Mouse (Mus musculus) MEL (cell line): ENCODE data around the gene Trip12. TPM values are rescaled to one million over a fixed set of nuclear protein-coding genes. Genes with fewer than 3 reads are reported as not detected.

Source experiments
- DNase-seq: peaks from one replicate; pipeline ENCODE4 v3.0.0; 2011; ENCODE audit warnings: low read depth, low spot score
- H3K27ac ChIP-seq: 2 replicates; pipeline ENCODE4 v1.5.1; 2012; ENCODE audit warnings: low read depth, mild to moderate bottlenecking, control low read depth, low read length, moderate library complexity; ENCODE audit not compliant: control insufficient read depth
- H3K27me3 ChIP-seq, 2 experiments: fragments of 150-350 bp in 1 of 2; sonication (generic) in 1 of 2; 2 replicates each; pipeline ENCODE4 v1.6.1; 2012; ENCODE audit warnings: low read length in 2 of 2, mild to moderate bottlenecking in 2 of 2, improper control_type of control experiment in 1 of 2, moderate library complexity in 1 of 2; ENCODE audit not compliant: insufficient read depth in 2 of 2, control insufficient read depth in 1 of 2
- H3K36me3 ChIP-seq, 2 experiments: 2 replicates each; pipeline ENCODE4 v1.6.1; 2012 to 2014; ENCODE audit warnings: low read length in 2 of 2, improper control_type of control experiment in 1 of 2, inconsistent platforms in 1 of 2, mild to moderate bottlenecking in 1 of 2; ENCODE audit not compliant: insufficient read depth in 2 of 2, control insufficient read depth in 1 of 2
- H3K4me1 ChIP-seq, 2 experiments: fragments of 150-350 bp in 1 of 2; sonication (generic) in 1 of 2; 2 replicates each; pipeline ENCODE4 v1.6.1; 2012; ENCODE audit warnings: low read length in 2 of 2, improper control_type of control experiment in 1 of 2, mild to moderate bottlenecking in 1 of 2; ENCODE audit not compliant: insufficient read depth in 2 of 2, control insufficient read depth in 1 of 2
- H3K4me3 ChIP-seq, 2 experiments: fragments of 150-350 bp in 1 of 2; sonication (generic) in 1 of 2; 2 replicates each; pipeline ENCODE4 v1.5.1; 2012; ENCODE audit warnings: low read depth in 2 of 2, low read length in 2 of 2, mild to moderate bottlenecking in 2 of 2, moderate library complexity in 2 of 2, control low read depth in 1 of 2, improper control_type of control experiment in 1 of 2; ENCODE audit not compliant: control insufficient read depth in 1 of 2, insufficient read depth in 1 of 2
- H3K79me2 ChIP-seq: 2 replicates; pipeline ENCODE4 v1.6.1; 2012; ENCODE audit warnings: mild to moderate bottlenecking, low read length, moderate library complexity; ENCODE audit not compliant: control insufficient read depth, poor library complexity, insufficient read depth
- H3K9ac ChIP-seq: 2 replicates; pipeline ENCODE4 v1.6.1; 2012; ENCODE audit warnings: low read depth, mild to moderate bottlenecking, control low read depth, low read length, moderate library complexity; ENCODE audit not compliant: control insufficient read depth, poor library complexity, severe bottlenecking
- H3K9me3 ChIP-seq: fragments of 150-350 bp; sonication (generic); replicated peaks from 2 replicates; pipeline ENCODE4 v1.6.1; 2012; ENCODE audit warnings: mild to moderate bottlenecking, low read length, improper control_type of control experiment, moderate library complexity; ENCODE audit not compliant: insufficient read depth
- BHLHE40 ChIP-seq: IDR thresholded peaks from 2 replicates; pipeline ENCODE4 v1.6.1; 2012; ENCODE audit warnings: low read depth, mild to moderate bottlenecking, inconsistent platforms, low read length, improper control_type of control experiment, borderline replicate concordance
- CTCF ChIP-seq, 3 experiments: IDR thresholded peaks in 2 of 3; conservative IDR thresholded peaks in 1 of 3; 2 replicates each; pipeline ENCODE4 v1.5.1; 2011 to 2012; ENCODE audit warnings: low read length in 3 of 3, low read depth in 2 of 3, mild to moderate bottlenecking in 2 of 3, improper control_type of control experiment in 1 of 3, inconsistent platforms in 1 of 3, mixed read lengths in 1 of 3, moderate library complexity in 1 of 3; ENCODE audit not compliant: control insufficient read depth in 1 of 3, insufficient read depth in 1 of 3, poor library complexity in 1 of 3, severe bottlenecking in 1 of 3
- ELF1 ChIP-seq: IDR thresholded peaks from 2 replicates; pipeline ENCODE4 v1.6.1; 2014; ENCODE audit warnings: low read depth, mild to moderate bottlenecking, inconsistent platforms, low read length, improper control_type of control experiment, moderate library complexity
- EP300 ChIP-seq, 2 experiments: IDR thresholded peaks; 2 replicates each; pipeline ENCODE4 v1.6.1; 2011; ENCODE audit warnings: improper control_type of control experiment in 2 of 2, low read length in 2 of 2, low read depth in 1 of 2, mild to moderate bottlenecking in 1 of 2
- GATA1 ChIP-seq: IDR thresholded peaks from 2 replicates; pipeline ENCODE4 v1.6.1; 2011; ENCODE audit warnings: low read depth, low read length, improper control_type of control experiment
- HCFC1 ChIP-seq: IDR thresholded peaks from 2 replicates; pipeline ENCODE4 v1.6.1; 2012; ENCODE audit warnings: low read depth, mild to moderate bottlenecking, inconsistent platforms, low read length, improper control_type of control experiment, moderate library complexity
- MAFK ChIP-seq: IDR thresholded peaks from 2 replicates; pipeline ENCODE4 v1.6.1; 2011; ENCODE audit warnings: low read depth, mild to moderate bottlenecking, low read length, improper control_type of control experiment, borderline replicate concordance
- MAX ChIP-seq: IDR thresholded peaks from 2 replicates; pipeline ENCODE4 v1.6.1; 2011; ENCODE audit warnings: low read length, improper control_type of control experiment
- MAZ ChIP-seq: IDR thresholded peaks from 2 replicates; pipeline ENCODE4 v1.6.1; 2012; ENCODE audit warnings: low read depth, mild to moderate bottlenecking, inconsistent platforms, low read length, improper control_type of control experiment
- MEF2A ChIP-seq: IDR thresholded peaks from 2 replicates; pipeline ENCODE4 v1.6.1; 2014; ENCODE audit warnings: low read depth, mild to moderate bottlenecking, inconsistent platforms, low read length, improper control_type of control experiment; ENCODE audit not compliant: poor library complexity, insufficient replicate concordance, severe bottlenecking; ENCODE audit errors: extremely low read depth
- NELFE ChIP-seq: IDR thresholded peaks from 2 replicates; pipeline ENCODE4 v1.6.1; 2011; ENCODE audit warnings: low read depth, low read length, improper control_type of control experiment
- NRF1 ChIP-seq: IDR thresholded peaks from 2 replicates; pipeline ENCODE4 v1.6.1; 2014; ENCODE audit warnings: low read depth, mild to moderate bottlenecking, inconsistent platforms, low read length, improper control_type of control experiment, moderate library complexity; ENCODE audit not compliant: poor library complexity, insufficient read depth, severe bottlenecking
- POLR2AphosphoS2 ChIP-seq: IDR thresholded peaks from 2 replicates; pipeline ENCODE4 v1.6.1; 2011; ENCODE audit warnings: low read length, improper control_type of control experiment
- POLR2AphosphoS5 ChIP-seq: IDR thresholded peaks from 2 replicates; pipeline ENCODE4 v1.6.1; 2012; ENCODE audit warnings: low read depth, borderline replicate concordance, mild to moderate bottlenecking, inconsistent platforms, low read length, moderate library complexity, mixed read lengths
- RAD21 ChIP-seq: IDR thresholded peaks from 2 replicates; pipeline ENCODE4 v1.6.1; 2011; ENCODE audit warnings: mild to moderate bottlenecking, low read depth, low read length, improper control_type of control experiment
- SIN3A ChIP-seq: IDR thresholded peaks from 2 replicates; pipeline ENCODE4 v1.6.1; 2012; ENCODE audit warnings: low read length, improper control_type of control experiment, inconsistent platforms
- SMC3 ChIP-seq: IDR thresholded peaks from 2 replicates; pipeline ENCODE4 v1.6.1; 2011; ENCODE audit warnings: low read depth, low read length, improper control_type of control experiment
- TBP ChIP-seq: IDR thresholded peaks from 2 replicates; pipeline ENCODE4 v1.8.0; 2011; ENCODE audit warnings: low read depth, low read length, improper control_type of control experiment
- ZC3H11A ChIP-seq: IDR thresholded peaks from 2 replicates; pipeline ENCODE4 v1.6.1; 2012; ENCODE audit warnings: low read depth, mild to moderate bottlenecking, inconsistent platforms, low read length, improper control_type of control experiment
- ZMIZ1 ChIP-seq: IDR thresholded peaks from 2 replicates; pipeline ENCODE4 v1.6.1; 2012; ENCODE audit warnings: low read depth, mild to moderate bottlenecking, inconsistent platforms, low read length, improper control_type of control experiment, moderate library complexity
- polyA plus RNA-seq, 2 experiments: library from polyadenylated mRNA; stranded (reverse) in 1 of 2; unstranded in 1 of 2; fragments of >175 nt in 1 of 2; fragments of >200 nt in 1 of 2; gene quantifications; 2 replicates each; pipeline versions ENCODE4 v1.2.1 to v1.2.4; 2012; ENCODE audit warnings: low replicate concordance in 2 of 2, low read depth in 1 of 2; ENCODE audit not compliant: insufficient read length in 2 of 2, insufficient read depth in 1 of 2, missing spikeins in 1 of 2
- total RNA-seq: library from RNA; depleted of rRNA; stranded (reverse); fragments of 300-350 nt; gene quantifications from 2 replicates; pipeline ENCODE4 v1.2.3, GENCODE M21; 2012

The Trip12 gene
- total and polyA plus RNA-seq, 3 experiments = 94.3 to 134 (median 133) TPM

DNA sequence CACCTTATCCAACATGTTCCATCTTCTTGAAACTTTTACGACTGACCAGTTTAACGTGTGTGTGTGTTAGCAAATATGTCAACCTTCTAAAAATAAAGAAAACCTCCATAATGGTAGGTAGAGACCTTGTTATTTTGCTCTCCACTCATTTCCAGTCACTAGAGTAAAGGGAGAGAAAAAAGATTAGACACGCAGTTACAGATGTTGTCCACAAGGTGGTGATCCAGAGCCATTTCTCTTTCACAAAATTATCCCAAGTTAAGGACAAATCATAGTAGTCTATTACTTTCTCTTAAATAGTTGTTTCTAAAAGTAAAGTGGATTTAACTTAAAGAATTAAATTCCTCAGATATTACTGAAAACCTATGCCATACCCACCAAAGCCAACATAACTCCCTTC is 106.5 kb downstream of the Trip12 start:
- Histone ChIP-seq H3K27me3 (no peaks in the 10 kb centered on the region), H3K4me3 (no peak overlapping the region), H3K27ac (no peak overlapping the region), H3K4me1 (no peaks in the 10 kb centered on the region), H3K9ac (no peak overlapping the region), H3K79me2 (no peaks in the 10 kb centered on the region), H3K9me3 (no peaks in the 10 kb centered on the region), H3K36me3 (peaks cover 0 to 17% of the 10 kb centered on the region in 2 experiments; a peak in 3 of 4 replicates)
- peak; percentile 62 for DNase-seq
- TF ChIP-seq ZC3H11A (peak; percentile 42), RAD21 (peak; percentile 66), MEF2A (no peak), CTCF (IDR thresholded peaks at IDR 0.05 in 2 of 3, conservative IDR thresholded peaks at IDR 0.05 in 1 of 3; ENCODE audit: control insufficient read depth in 1 of 3, insufficient read depth in 1 of 3, low read depth in 2 of 3, low read length in 3 of 3, poor library complexity in 1 of 3, severe bottlenecking in 1 of 3) (peak in 2 of 3 experiments; percentile 61 to 71; a peak in 4 of 6 replicates), SMC3 (peak; percentile 72)

DNA sequence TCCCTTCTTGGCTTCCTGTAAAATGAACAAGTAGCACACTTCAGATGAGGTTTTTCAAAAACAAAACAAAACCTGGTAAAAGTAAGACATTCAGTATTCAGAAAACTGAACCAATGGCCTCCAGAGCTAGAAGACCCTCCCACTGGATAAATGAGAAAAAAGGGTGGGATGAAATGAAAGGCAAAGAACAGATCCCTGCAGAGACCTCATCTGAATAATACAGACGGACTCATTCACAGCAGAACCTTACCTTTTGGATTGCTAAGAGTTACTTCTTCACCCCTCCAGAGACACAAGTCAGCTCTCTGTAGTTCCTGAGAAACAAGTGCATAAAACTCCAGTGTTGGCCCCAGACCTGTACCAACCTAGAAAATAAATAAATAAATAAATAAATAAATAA is 108.6 kb downstream of the Trip12 start:
- no peak for DNase-seq
- no peak overlapping the region for H3K9ac ChIP-seq
- no peaks in the 10 kb centered on the region for H3K4me1 ChIP-seq
- TF ChIP-seq MAX = no peak
- TF ChIP-seq ZMIZ1 = no peak
- no peak for TF ChIP-seq POLR2AphosphoS2
- TF ChIP-seq RAD21 = no peak
- no peak for TF ChIP-seq MAFK
- no peak for TF ChIP-seq NRF1
- no peak for TF ChIP-seq MAZ
- TF ChIP-seq NELFE = no peak
- TF ChIP-seq SIN3A = no peak
- TF ChIP-seq HCFC1 = no peak
- no peak for TF ChIP-seq BHLHE40
- H3K27ac ChIP-seq = no peak overlapping the region
- no peak overlapping the region for H3K4me3 ChIP-seq
- H3K27me3 ChIP-seq = no peaks in the 10 kb centered on the region
- no peaks in the 10 kb centered on the region for H3K79me2 ChIP-seq
- H3K36me3 ChIP-seq = peaks cover 0 to 13% of the 10 kb centered on the region in 2 experiments; a peak in 3 of 4 replicates
- H3K9me3 ChIP-seq = no peaks in the 10 kb centered on the region

DNA sequence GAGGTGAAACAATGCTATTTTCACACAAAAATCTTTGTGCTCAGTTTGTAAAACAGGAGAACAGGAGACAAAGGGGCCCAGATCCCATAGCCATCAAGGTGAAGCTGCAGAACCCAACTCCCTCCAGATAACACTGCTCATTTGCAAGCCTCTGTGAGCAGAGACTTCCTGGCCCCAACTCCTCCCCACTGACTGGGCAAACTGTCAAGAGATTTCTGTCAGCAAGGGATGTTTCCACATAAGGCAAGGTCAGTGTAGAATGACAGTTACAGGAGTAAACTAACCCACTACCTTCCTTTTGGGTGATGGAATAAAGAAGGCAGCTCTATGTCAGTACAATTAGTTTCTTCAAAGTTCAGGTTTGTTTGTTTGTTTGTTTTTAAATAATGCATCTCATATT is 117.5 kb downstream of the Trip12 start:
- no peaks in the 10 kb centered on the region for H3K79me2 ChIP-seq
- H3K9me3 ChIP-seq = no peaks in the 10 kb centered on the region
- H3K36me3 ChIP-seq = peaks cover 12 to 20% of the 10 kb centered on the region in 2 experiments
- H3K4me3 ChIP-seq = no peak overlapping the region
- 0 out of 2 replicates have a peak, but pooled peaks have one; percentile 30 for TF ChIP-seq ELF1
- no peak for TF ChIP-seq POLR2AphosphoS5
- peak in 1 of 2 experiments; percentile 36; a peak in 2 of 4 replicates for TF ChIP-seq EP300 (IDR thresholded peaks at IDR 0.05; ENCODE audit: low read depth in 1 of 2, low read length in 2 of 2)
- peak; percentile 23; the same call in 1 of the 2 replicates for TF ChIP-seq GATA1
- peak; percentile 32; the same call in 1 of the 2 replicates for TF ChIP-seq SIN3A
- peak; percentile 40; the same call in 1 of the 2 replicates for TF ChIP-seq TBP
- TF ChIP-seq, all 39 proteins: peak for 5
- H3K9ac ChIP-seq = no peak overlapping the region
- peak; percentile 78 for DNase-seq
- H3K27ac ChIP-seq = no peak overlapping the region; the same call in 1 of the 2 replicates
- peaks cover 9% of the 10 kb centered on the region in 2 experiments for H3K4me1 ChIP-seq
- no peaks in the 10 kb centered on the region for H3K27me3 ChIP-seq
